Mouse (Mus musculus) heart, embryonic 15.5 days (tissue): ENCODE results near the gene Scarb1. TPM values are rescaled to one million over a fixed set of nuclear protein-coding genes. Genes with fewer than 3 reads are reported as not detected.
A peak's percentile ranks its signal among the peaks of the same experiment; 100 is the strongest.

Source experiments
- ATAC-seq: fragments of 200-750 bp; cut with Nextera tagmentation; replicated peaks from 2 replicates; pipeline ENCODE4 v1.8.0; 2017; ENCODE audit warnings: low read depth, moderate TSS enrichment; ENCODE audit not compliant: insufficient number of reproducible peaks, insufficient read depth, low FRiP score
- H3K27ac ChIP-seq: fragments of 300-500 bp; sonication (generic); 2 replicates; pipeline ENCODE4 v1.5.1; 2015; ENCODE audit warnings: mild to moderate bottlenecking, inconsistent platforms
- H3K27me3 ChIP-seq: fragments of 300-500 bp; sonication (generic); 2 replicates; pipeline ENCODE4 v1.6.1; 2015; ENCODE audit warnings: inconsistent platforms
- H3K36me3 ChIP-seq: fragments of 300-500 bp; sonication (generic); 2 replicates; pipeline ENCODE4 v1.6.1; 2015; ENCODE audit warnings: mild to moderate bottlenecking, inconsistent platforms
- H3K4me1 ChIP-seq: fragments of 300-500 bp; sonication (generic); replicated peaks from 2 replicates; pipeline ENCODE4 v1.6.1; 2015; ENCODE audit warnings: inconsistent platforms
- H3K4me2 ChIP-seq: fragments of 300-500 bp; sonication (generic); 2 replicates; pipeline ENCODE4 v1.6.1; 2015; ENCODE audit warnings: inconsistent platforms, mild to moderate bottlenecking, moderate library complexity
- H3K4me3 ChIP-seq: fragments of 300-500 bp; sonication (generic); 2 replicates; pipeline ENCODE4 v1.5.1; 2015; ENCODE audit warnings: mild to moderate bottlenecking, inconsistent platforms
- H3K9ac ChIP-seq: fragments of 300-500 bp; sonication (generic); 2 replicates; pipeline ENCODE4 v1.6.1; 2015; ENCODE audit warnings: mild to moderate bottlenecking, inconsistent platforms
- H3K9me3 ChIP-seq: fragments of 300-500 bp; sonication (generic); replicated peaks from 2 replicates; pipeline ENCODE4 v1.6.1; 2016; ENCODE audit warnings: inconsistent platforms
- WGBS: fragments of 180-500 bp; shearing (Covaris S2); methylation state at CpG from one replicate; pipeline ENCODE4 v1.1.7; 2015; ENCODE audit warnings: mixed read lengths; 5-methylcytosine and 5-hydroxymethylcytosine counted together
- polyA plus RNA-seq: library from polyadenylated mRNA; unstranded; fragments of >200 nt; fragmentation: Nextera tagmentation; extraction: Ambion mirVana; gene quantifications from 2 replicates; pipeline ENCODE4 v1.2.1, GENCODE M21; 2015

The Scarb1 gene
- polyA plus RNA-seq, 1 experiment from 2014 or later = 54.8 TPM

DNA sequence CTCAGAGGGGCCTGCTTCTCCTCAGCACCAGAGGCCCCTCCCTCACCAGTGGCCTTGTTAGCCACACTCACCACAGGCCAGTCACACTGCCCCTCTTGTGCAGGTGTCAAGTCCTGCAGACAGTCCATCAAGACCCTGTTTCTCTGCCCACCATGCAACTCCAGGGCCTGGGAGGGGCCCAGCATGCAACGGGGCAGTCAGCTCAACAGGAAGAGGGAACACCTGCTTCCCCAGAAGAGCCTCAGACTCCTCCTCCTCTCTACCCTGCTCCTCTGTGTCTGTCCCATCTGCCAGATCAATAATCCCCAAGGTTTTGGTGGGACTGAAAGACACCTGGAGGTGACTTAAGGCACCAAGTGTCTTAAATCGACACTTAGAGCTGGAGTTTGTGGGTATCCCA is 24.1 kb downstream of the Scarb1 start:
- no peak overlapping the region for H3K4me3 ChIP-seq
- no peak overlapping the region for H3K27ac ChIP-seq
- peaks cover 48% of the 10 kb centered on the region for H3K4me1 ChIP-seq
- H3K9ac ChIP-seq = no peak overlapping the region
- no peak overlapping the region for H3K4me2 ChIP-seq
- H3K36me3 ChIP-seq = no peaks in the 10 kb centered on the region
- H3K9me3 ChIP-seq = no peaks in the 10 kb centered on the region
- 69% methylated on average over 2 of the region's 2 CpGs for WGBS
- ATAC-seq = no peak
- no peaks in the 10 kb centered on the region for H3K27me3 ChIP-seq

- Histone ChIP-seq H3K4me2 (no peak overlapping the region), H3K27ac (no peak overlapping the region), H3K4me1 (peaks cover 47% of the 10 kb centered on the region), H3K9me3 (no peaks in the 10 kb centered on the region), H3K9ac (no peak overlapping the region), H3K27me3 (no peaks in the 10 kb centered on the region), H3K4me3 (no peak overlapping the region), H3K36me3 (no peaks in the 10 kb centered on the region)
- 0 out of 2 replicates have a peak, but pooled peaks have one; percentile 21 for ATAC-seq
- 73% methylated on average over 1 of the region's 1 CpGs for WGBS
These were observed 25.8 kb downstream of the Scarb1 start for GRCm38 (mm10) chr5:125315110-125315509.

GRCm38 (mm10) chr5:125313991-125314390 is 26.9 kb downstream of the Scarb1 start:
- 80% methylated on average over 11 of the region's 11 CpGs for WGBS
- Histone ChIP-seq H3K4me3 (no peak overlapping the region), H3K9me3 (no peaks in the 10 kb centered on the region), H3K9ac (no peak overlapping the region), H3K36me3 (no peaks in the 10 kb centered on the region), H3K4me2 (no peak overlapping the region), H3K27me3 (no peaks in the 10 kb centered on the region), H3K4me1 (peaks cover 44% of the 10 kb centered on the region), H3K27ac (no peak overlapping the region)
- no peak for ATAC-seq

- Histone ChIP-seq H3K36me3 (no peaks in the 10 kb centered on the region), H3K27me3 (no peaks in the 10 kb centered on the region), H3K4me3 (no peak overlapping the region), H3K4me1 (peaks cover 41% of the 10 kb centered on the region), H3K9ac (no peak overlapping the region), H3K27ac (no peak overlapping the region), H3K9me3 (no peaks in the 10 kb centered on the region), H3K4me2 (no peak overlapping the region)
- ATAC-seq = no peak
- 78% methylated on average over 13 of the region's 13 CpGs for WGBS
These were observed 27.8 kb downstream of the Scarb1 start for GRCm38 (mm10) chr5:125312970-125313597.

GRCm38 (mm10) chr5:125310986-125311385 is 29.9 kb downstream of the Scarb1 start:
- no peak for ATAC-seq
- peaks cover 32% of the 10 kb centered on the region for H3K4me1 ChIP-seq
- no peak overlapping the region for H3K4me3 ChIP-seq
- no peaks in the 10 kb centered on the region for H3K36me3 ChIP-seq
- H3K27me3 ChIP-seq = no peaks in the 10 kb centered on the region
- H3K4me2 ChIP-seq = no peak overlapping the region
- no peaks in the 10 kb centered on the region for H3K9me3 ChIP-seq
- 79% methylated on average over 2 of the region's 2 CpGs for whole genome bisulfite sequencing
- H3K27ac ChIP-seq = no peak overlapping the region
- H3K9ac ChIP-seq = no peak overlapping the region

DNA sequence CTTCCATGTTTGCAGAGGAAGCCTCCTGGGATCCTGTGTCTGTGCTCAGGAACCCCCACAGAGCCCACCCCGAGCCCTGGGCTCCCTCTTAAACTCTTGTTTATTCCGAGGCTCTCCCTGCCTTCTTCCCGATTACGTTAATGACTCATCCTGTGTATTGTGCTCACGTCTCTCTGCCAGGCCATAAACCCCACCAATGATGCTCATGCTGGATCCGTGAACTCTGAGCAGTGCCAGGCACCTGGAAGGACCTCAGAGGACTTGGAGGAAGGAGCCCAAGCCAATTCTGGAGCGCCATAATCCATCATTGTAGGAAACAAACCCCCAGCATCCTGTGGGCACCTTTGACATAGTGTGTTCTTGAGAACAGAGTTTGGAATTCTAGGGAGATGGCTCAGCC is 31.7 kb downstream of the Scarb1 start:
- H3K27ac ChIP-seq = no peak overlapping the region
- WGBS = 74% methylated on average over 7 of the region's 7 CpGs
- ATAC-seq = no peak
- H3K4me3 ChIP-seq = no peak overlapping the region
- peaks cover 31% of the 10 kb centered on the region for H3K4me1 ChIP-seq
- no peaks in the 10 kb centered on the region for H3K36me3 ChIP-seq
- no peak overlapping the region for H3K4me2 ChIP-seq
- no peak overlapping the region for H3K9ac ChIP-seq
- H3K27me3 ChIP-seq = no peaks in the 10 kb centered on the region
- no peaks in the 10 kb centered on the region for H3K9me3 ChIP-seq

DNA sequence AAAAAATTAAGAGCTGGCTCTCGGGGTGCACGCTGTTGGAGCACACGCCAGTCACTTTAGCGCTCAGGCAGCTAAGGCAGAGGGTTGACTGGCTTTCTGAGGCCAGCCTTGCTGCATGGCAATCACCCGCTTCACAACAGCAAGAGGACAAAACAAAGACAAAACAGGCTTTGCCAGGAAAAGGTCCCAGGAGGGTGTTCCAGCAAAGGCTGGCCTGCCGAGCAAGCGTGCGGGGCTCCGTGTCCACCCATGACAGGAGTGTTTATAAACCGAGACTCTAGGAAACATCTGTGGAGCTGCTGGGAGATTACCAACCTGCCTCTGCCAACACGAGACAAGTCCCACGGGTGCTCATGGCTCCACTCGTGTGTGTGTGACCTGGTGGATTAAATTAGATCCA is 34.1 kb downstream of the Scarb1 start:
- Histone ChIP-seq H3K4me2 (no peak overlapping the region), H3K36me3 (no peaks in the 10 kb centered on the region), H3K4me3 (no peak overlapping the region), H3K4me1 (peaks cover 21% of the 10 kb centered on the region), H3K9me3 (no peaks in the 10 kb centered on the region), H3K27me3 (no peaks in the 10 kb centered on the region), H3K9ac (no peak overlapping the region), H3K27ac (no peak overlapping the region)
- ATAC-seq = no peak
- WGBS = 79% methylated on average over 13 of the region's 13 CpGs

DNA sequence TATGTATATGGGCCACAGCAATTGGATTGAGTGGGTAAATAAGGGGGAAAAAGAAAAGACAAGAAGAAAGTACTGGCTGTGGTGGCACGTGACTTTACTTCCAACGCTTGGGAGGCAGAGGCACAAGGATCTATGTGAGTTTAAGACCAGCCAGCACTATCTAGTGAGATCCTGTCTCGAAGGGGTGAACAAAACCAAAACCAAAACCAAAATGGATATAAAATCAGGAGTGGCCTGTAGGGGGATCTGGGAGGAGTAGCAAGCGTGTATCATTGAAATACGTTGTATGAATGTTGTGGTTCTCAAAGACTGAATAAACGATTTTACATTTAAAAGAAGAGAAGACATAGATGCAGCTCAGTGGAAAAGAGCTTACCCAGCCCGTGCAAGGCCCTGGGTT is 34.5 kb downstream of the Scarb1 start:
- Histone ChIP-seq H3K9ac (no peak overlapping the region), H3K4me2 (no peak overlapping the region), H3K27ac (no peak overlapping the region), H3K36me3 (0 out of 2 replicates have a peak, but pooled peaks cover 3% of the 10 kb centered on the region), H3K4me3 (no peak overlapping the region), H3K27me3 (no peaks in the 10 kb centered on the region), H3K4me1 (peaks cover 21% of the 10 kb centered on the region), H3K9me3 (no peaks in the 10 kb centered on the region)
- WGBS = 85% methylated on average over 7 of the region's 7 CpGs
- no peak for ATAC-seq

DNA sequence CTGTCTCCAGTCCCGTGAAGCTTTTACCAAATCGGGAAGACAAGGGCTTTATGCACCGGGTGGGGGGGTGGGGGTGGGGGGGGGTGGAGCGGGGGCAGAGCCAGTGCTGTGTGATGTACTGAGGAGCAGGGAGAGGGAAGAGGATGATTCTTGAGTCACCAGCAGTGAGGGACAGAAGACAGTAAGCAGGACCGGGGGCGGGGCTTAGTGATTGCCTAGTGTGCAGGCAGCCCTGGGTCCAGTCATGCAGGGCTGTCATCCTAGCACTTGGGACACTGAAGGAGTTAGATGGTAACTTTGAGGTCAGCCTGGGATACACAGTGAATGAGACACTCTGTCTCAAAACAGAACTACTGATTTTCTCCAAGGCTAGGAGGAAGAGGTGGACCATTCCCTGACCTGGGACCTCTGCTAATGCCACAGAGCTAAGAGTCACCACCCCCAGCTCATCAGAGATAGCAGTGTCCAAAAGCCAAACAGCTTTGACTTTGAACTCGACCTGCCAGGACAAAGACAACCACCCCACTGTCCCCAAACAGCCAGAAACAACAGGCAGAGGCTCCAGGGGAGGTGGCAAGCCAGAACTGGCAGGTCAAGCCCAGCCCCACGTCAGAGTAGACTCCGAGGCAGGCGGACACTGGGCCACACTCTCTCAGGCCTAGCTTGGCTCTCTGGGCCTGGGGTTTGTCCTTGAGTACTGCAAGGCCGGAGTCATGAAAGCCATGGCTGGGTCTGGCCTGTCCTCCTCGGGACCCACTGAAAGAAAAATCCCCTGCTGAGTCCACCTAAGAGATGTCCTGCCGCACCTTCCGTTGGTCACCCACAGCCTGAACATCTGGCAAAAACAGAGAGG is 35.4 kb downstream of the Scarb1 start:
- Histone ChIP-seq H3K4me1 (peaks cover 17% of the 10 kb centered on the region), H3K4me2 (no peak overlapping the region), H3K4me3 (no peak overlapping the region), H3K36me3 (peaks cover 8% of the 10 kb centered on the region), H3K9ac (no peak overlapping the region), H3K9me3 (no peaks in the 10 kb centered on the region), H3K27me3 (no peaks in the 10 kb centered on the region), H3K27ac (no peak overlapping the region)
- WGBS = 47% methylated on average over 14 of the region's 14 CpGs
- no peak; the same call in 1 of the 2 replicates for ATAC-seq

GRCm38 (mm10) chr5:125304245-125304856 is 36.5 kb downstream of the Scarb1 start:
- Histone ChIP-seq H3K9me3 (peaks cover 4% of the 10 kb centered on the region), H3K4me2 (no peak overlapping the region), H3K27me3 (no peaks in the 10 kb centered on the region), H3K9ac (no peak overlapping the region), H3K4me3 (no peak overlapping the region), H3K27ac (no peak overlapping the region), H3K4me1 (peaks cover 8% of the 10 kb centered on the region), H3K36me3 (peaks cover 20% of the 10 kb centered on the region)
- WGBS = 36% methylated on average over 18 of the region's 18 CpGs
- ATAC-seq = 0 out of 2 replicates have a peak, but pooled peaks have one; percentile 15

GRCm38 (mm10) chr5:125303055-125303454 is 37.8 kb downstream of the Scarb1 start:
- Histone ChIP-seq H3K9ac (no peak overlapping the region), H3K27ac (no peak overlapping the region), H3K4me3 (no peak overlapping the region), H3K4me2 (no peak overlapping the region), H3K4me1 (peaks cover 8% of the 10 kb centered on the region), H3K36me3 (peaks cover 32% of the 10 kb centered on the region), H3K27me3 (no peaks in the 10 kb centered on the region), H3K9me3 (peaks cover 4% of the 10 kb centered on the region)
- no peak for ATAC-seq
- 88% methylated on average over 6 of the region's 6 CpGs for WGBS
